ENCODE assay signal across 25 mouse cellular contexts in the genomic region with DNA sequence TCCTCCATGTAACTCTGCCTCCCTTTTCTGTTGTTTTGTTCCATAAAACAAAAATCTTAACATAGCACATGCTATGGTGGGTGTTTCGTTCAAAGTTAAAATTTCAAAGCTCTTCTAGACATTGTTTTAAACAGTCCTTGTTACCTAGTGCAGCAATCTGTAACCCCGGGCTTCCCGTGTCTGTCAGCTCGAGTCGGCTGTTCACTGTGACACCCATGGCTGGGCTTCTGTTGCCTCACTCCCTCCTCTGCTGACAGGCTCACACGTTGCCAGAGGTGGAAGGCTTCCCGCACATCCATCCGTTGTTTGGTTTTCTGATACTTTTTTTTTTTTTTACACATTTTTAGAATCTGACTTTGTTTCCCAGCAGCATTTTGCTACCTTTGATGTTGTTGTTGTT.
"Had no signal": no experiment of that assay in that cellular context is flagged by ENCODE, and none has a peak within 500 bp of the region (broad histone marks: within the 10 kb centered on the region; RNA-seq: fewer than 3 reads in every experiment).

No protein-coding gene starts in this region.

- H3K9me3 ChIP-seq: embryonic facial prominence, embryonic 12.5 days; embryonic facial prominence, embryonic 13.5 days; embryonic facial prominence, embryonic 15.5 days; forebrain, embryonic 10.5 days; forebrain, embryonic 12.5 days; forebrain, embryonic 13.5 days; forebrain, embryonic 15.5 days had no signal

- ATAC-seq: forebrain, embryonic 13.5 days; forebrain, embryonic 14.5 days; forebrain, embryonic 15.5 days; forebrain, embryonic 16.5 days; forebrain, postnatal 0 days had no signal

- H3K4me3 ChIP-seq: embryonic facial prominence, embryonic 12.5 days; embryonic facial prominence, embryonic 13.5 days; embryonic facial prominence, embryonic 15.5 days; erythroblast, embryonic 14.5 days; forebrain, embryonic 10.5 days; forebrain, embryonic 12.5 days; forebrain, embryonic 13.5 days; forebrain, embryonic 15.5 days; gastrocnemius, adult 2 months; heart, adult 2 months had no signal

- DNase-seq: cerebellum, adult 8-10 months; cerebellum, adult 9-10 months; cerebellum, adult 9-11 months; cerebellum, postnatal 10 days; cerebellum, postnatal 14 days; cerebellum, postnatal 25 days; cerebellum, postnatal 36 days; embryo, embryonic 11 days; forebrain, postnatal 0 days; gastrocnemius, adult 2 months; gastrocnemius, postnatal 10 days; gastrocnemius, postnatal 14 days; gastrocnemius, postnatal 25 days; gastrocnemius, postnatal 36 days; heart, adult 2 months had no signal

- H3K27me3 ChIP-seq: embryonic facial prominence, embryonic 12.5 days; embryonic facial prominence, embryonic 13.5 days; embryonic facial prominence, embryonic 15.5 days; forebrain, embryonic 12.5 days; forebrain, embryonic 13.5 days; forebrain, embryonic 15.5 days had no signal

- H3K4me1 ChIP-seq: embryonic facial prominence, embryonic 12.5 days; forebrain, embryonic 10.5 days; forebrain, embryonic 12.5 days; forebrain, embryonic 13.5 days; forebrain, embryonic 15.5 days had no signal

- H3K27ac ChIP-seq: embryonic facial prominence, embryonic 12.5 days; embryonic facial prominence, embryonic 13.5 days; embryonic facial prominence, embryonic 15.5 days; forebrain, embryonic 10.5 days; forebrain, embryonic 12.5 days; forebrain, embryonic 13.5 days; forebrain, embryonic 15.5 days; gastrocnemius, adult 2 months; heart, adult 2 months had no signal
